Mouse (Mus musculus) adrenal gland, postnatal 4 days (tissue): ENCODE measurements around the gene D6Ertd527e. TPM values are rescaled to one million over a fixed set of nuclear protein-coding genes. Genes with fewer than 3 reads are reported as not detected.
"Not testable (repeated sequence)": the region's sequence is repeated elsewhere in the genome, so short reads cannot be mapped to it uniquely, and the experiment has no call there.

ENCODE experiments used
- DNase-seq, 2 experiments: peaks; one replicate each; pipeline ENCODE4 v3.0.0; 2021 to 2022; ENCODE audit warnings: low spot score in 2 of 2, mixed read lengths in 2 of 2
- long read RNA-seq, 2 experiments: library from polyadenylated mRNA; stranded (forward); transcript quantifications; one replicate each; pipeline ENCODE4 v2.0.0; 2021
- total RNA-seq, 2 experiments: library from RNA; stranded (reverse); gene quantifications; 2 replicates each; pipeline ENCODE4 v1.2.3; 2021

The D6Ertd527e gene
- total RNA-seq, result under 1 TPM in 1 of 2 experiments, not detected in 1; 0.28 TPM
- long read RNA-seq, experiment 1, result 0 reads
- long read RNA-seq, experiment 2, result 0 reads

DNA sequence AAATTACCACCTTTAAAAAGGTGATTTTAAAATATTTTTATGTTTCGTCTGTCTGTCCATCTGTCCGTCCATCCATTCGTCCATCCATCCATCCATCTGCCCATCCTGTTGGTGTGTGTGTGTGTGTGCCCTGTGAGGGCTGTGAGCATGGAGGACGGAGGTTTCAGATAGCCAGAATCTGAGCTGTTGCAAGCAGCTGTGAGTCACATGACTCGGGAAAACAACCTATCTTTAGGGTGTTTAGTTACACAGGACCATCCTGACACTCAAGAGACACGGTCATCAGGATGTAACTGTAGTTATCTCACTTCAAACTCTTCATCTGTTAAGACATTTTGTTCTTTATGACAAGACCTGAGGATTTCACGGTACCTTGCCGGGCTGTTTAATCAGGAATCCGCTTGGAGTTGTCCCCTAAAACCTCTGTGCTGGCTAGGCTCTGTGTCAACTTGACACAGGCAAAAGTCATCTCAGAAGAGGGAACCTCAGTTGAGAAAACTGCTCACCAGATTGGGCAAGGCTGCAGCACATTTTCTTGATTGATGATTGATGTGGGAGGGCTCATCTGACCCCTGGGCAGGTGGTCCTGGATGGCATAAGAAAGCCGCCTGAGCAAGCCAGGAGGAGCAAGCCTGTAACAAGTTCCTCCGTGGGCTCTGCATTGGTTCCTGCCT, at the start of gene D6Ertd527e:
Gene D6Ertd527e (plus strand): TSS at position 624 of the 674 bp plus-strand sequence.
- DNase-seq, result no peak

GRCm38 (mm10) chr6:87059754-87060153, 44.8 kb upstream of the D6Ertd527e start:
- DNase-seq, result no peak

DNA sequence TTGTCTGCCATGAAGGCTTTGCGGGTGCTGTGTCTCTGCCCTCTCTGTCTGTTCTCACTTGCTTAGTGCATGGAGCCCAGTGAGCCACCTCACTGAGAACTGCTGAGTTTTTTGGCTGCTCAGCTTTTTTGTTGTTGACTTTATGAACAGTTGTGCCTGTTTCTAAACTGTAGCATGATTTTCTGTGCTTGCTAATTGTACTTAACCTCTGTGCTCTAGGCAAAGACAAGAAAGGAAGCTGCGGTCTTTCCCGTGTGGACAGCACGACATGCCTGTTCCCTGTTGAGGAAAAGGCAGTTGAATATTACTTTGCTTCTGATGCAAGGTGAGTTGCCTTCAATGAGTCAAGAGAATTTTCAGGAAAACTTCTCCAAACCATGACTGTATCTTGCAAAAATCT, 41.0 kb upstream of the D6Ertd527e start:
- DNase-seq, result no peak

DNA sequence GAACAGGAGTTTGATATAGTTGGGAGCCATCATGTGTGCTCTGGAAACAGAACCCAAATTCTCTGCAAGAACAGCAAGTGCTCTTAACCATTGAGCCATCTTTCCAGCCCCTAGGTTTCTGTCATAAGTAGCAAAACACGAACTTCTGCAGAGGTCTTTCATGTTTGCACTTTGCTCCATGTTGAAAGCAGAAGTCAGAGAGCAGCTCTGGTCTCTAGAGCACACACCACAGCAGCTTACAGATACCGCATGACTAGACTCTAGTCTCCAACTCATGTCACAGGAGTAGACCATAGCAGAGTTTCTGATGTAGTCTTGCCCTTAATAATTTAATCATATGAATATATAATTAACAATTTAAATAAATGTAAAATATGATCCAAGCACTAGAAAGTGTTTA, 36.3 kb upstream of the D6Ertd527e start:
- no peak for DNase-seq

GRCm38 (mm10) chr6:87069195-87069900, 35.2 kb upstream of the D6Ertd527e start:
- no peak for DNase-seq

GRCm38 (mm10) chr6:87070641-87071040, 33.9 kb upstream of the D6Ertd527e start:
- no peak for DNase-seq

DNA sequence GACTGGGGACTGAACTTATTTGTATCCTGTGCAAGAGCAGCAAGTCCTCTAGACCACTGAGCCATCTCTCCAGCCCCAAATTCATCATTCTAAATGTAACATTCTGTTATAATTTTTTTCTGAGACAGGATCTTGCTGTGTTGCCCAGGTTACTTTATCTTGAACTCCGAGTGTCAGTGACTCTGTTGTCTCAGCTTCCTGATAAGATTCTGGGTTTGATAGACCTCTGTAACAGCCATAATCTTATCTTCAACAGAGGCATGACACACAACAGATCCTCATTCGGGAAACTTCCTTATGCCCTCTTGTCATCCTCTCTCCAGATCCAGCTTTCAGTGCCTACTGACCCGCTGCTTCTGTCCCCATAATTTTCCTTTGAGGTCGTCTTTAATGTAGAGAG, 31.8 kb upstream of the D6Ertd527e start:
- DNase-seq, result no peak

- DNase-seq, result no peak
These were observed 29.4 kb upstream of the D6Ertd527e start for GRCm38 (mm10) chr6:87075092-87075685.

GRCm38 (mm10) chr6:87079457-87079856, 25.1 kb upstream of the D6Ertd527e start:
- no peak for DNase-seq

- no peak for DNase-seq
These were observed 19.5 kb upstream of the D6Ertd527e start for GRCm38 (mm10) chr6:87085026-87085425.

DNA sequence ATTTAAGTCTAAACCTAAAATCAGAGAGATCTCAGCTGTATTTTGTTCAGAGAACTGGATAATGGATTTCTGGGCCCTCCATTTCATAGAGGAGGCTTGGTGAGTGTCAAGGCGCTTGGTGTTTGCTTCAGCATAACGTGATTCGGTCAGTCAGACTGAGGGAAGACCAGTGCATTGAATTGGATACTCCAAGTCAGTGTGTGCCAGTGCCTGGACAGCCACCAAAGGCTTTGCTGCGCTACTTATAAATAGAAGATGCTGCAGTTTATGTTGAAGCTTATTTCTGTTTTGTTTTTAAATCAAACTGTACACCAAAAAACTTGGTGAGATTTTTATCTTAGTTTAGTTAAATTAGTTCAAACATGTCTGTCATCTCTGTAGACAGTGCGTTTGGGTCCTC, 16.2 kb upstream of the D6Ertd527e start:
- DNase-seq, result no peak

DNA sequence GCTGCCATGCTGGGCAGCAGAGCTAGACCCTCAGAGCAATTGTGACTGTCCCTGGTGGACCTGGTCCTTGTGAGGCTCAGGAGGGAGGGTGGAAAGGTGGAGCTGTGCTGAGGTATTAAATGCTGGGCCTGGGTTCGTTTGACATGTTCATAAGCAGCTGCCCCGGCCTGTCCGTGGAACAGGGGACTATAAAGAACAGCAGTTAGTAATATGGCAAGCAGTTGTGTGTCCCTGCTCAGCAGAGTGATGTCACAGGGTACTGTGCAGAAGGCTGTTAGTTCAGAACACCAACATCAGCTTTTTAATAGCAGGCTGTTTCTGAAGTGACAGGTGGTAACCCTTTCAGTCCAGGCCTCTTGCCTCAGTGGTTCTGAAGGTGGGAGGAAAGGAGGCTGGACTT, 13.7 kb upstream of the D6Ertd527e start:
- no peak for DNase-seq

DNA sequence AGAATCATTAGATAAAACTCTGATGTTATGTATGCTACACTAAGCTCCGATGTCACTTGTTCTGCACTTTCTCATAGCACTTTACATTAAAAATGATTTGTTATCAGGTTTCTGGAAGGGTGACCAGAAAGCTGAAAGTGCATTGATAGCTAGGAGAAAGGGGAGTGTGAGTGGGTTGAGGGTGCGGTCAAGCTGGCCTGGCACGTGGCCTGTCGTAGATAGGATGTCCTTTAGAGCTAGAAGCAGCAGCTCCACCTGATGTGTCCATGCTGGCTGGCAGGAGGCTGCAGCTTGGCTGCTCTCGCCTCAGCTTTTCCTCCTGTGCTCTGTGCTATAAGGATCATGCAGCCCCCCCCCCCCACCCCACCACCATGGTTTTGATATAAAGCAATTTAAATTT, 12.1 kb upstream of the D6Ertd527e start:
- DNase-seq, result no peak

GRCm38 (mm10) chr6:87093631-87094030, 10.9 kb upstream of the D6Ertd527e start:
- not testable (repeated sequence) for DNase-seq

DNA sequence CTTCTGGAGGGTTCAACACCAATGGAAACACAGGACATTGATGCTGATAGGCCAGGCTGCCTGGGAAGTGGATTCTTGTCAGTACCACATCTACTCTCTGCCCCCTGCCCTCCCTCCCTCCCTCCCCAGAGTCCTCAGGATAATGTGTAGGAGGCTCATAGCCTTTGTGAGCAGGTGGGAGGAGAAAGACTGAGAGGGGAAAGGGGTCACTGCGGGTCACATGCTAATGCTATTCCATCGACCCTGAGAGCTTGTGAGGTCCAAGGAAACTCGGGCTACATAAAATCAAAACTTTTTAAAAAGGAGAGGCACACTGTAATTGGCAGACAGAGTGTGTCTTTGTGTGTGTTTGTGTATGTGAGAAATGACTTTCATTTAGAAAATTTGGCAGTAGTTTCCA, 5.3 kb upstream of the D6Ertd527e start:
- DNase-seq, result no peak

DNA sequence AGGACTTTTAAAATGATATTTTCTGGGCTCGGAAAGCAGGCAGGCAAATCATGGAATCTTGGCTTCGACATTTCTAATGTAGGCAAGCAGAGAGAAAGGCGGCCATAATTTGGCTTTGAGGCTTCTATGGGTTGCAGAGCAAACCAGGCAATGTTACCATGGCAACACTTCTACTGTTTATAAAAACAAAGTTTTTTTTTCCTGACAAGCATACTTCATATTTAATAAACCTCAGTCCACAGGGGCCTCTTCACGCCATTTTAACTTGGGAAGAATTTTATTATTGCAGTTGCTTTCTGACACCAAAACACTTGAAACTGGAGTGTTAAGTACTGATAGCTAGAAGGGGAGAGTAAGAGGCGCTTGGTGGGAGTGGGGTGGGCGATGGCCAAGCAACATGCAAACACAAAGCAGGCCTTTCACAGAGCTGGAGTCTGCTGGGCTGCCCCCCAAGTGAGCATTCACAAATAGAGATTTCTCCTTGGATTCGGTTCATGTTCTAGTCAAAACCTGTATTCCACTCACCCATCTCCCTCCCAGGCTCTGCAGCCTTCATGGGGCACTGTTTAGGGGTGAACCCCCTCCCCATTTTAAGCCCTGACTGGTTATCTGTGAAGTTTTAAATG, 4.8 kb upstream of the D6Ertd527e start:
- no peak for DNase-seq

DNA sequence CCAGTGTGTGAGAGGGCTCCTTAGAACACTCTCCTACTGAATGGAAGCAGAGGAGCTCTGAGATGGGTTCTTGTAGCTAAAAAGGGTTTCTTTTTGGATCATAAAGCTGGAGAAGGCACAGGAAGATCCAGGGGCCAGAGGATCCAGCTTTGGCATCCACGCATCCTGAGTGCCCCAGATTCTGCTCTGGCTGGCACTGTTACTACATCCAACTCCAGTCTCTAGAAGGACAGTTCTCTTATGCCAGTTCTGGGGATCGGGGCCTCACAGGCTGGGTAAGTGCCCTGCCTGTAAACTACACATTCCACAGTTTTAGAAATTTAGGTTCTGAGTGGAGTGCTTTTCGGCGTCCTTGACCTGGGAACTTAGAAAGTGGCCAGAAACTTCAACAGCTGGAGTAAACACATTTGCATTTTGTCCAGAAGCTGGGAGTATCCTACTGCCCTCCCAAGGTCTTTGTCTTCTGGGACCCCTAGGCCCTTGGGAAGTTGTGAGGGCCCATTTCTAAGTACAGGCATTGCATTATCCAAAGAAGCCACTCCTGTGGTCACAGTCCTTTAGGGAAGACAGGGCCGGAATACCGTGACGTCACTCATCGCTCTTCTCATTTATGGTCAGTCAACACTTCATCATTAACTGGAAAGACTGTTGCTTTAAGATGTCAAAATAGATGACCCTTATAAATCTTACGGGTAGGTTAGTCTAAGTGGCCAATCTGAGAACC, 4.1 kb upstream of the D6Ertd527e start:
- no peak for DNase-seq

DNA sequence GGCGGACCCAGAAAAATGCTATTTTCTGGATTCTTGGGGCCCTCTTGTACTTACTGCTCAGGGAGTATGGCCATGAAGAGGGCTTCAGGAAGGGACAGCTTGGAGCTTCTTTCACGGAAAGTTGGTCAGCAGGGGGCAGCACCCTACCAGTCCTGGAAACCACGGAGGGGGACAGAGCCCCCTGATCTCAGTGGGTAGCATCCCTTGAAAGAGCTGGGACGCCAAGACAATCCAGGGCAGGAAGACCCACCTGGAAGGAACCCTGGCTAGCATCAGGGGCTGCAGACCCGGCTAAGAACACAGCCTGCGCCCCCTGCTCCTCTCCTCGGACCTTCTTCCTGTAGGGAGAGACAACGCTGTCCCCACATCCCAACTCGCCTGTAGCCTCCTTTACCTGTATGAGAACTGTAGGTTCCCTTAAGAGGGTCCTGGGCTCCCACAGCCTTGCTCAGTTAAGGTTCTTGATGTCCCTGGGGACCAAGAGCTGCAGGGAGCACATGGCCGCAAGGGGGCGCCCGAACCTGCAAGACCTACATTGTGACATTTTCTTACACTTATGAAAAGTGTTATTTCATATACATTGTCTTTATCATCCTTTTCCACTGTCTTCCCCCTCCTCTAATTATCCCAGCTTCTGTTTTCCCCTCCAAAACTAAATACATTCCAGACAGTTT, 3.1 kb upstream of the D6Ertd527e start:
- DNase-seq, result peak; percentile 75 to 78

- no peak for DNase-seq
These were observed 2.6 kb upstream of the D6Ertd527e start for GRCm38 (mm10) chr6:87101955-87102353.

- no peak for DNase-seq
These were observed 2.1 kb upstream of the D6Ertd527e start for GRCm38 (mm10) chr6:87102421-87102911.
